Mouse (Mus musculus) erythroblast, embryonic 14.5 days (primary cell): ENCODE data around the gene Cpne2.

Source experiments
- GATA1 ChIP-seq: IDR thresholded peaks from 2 replicates; pipeline ENCODE4 v1.6.1; 2012; ENCODE audit warnings: low read length, inconsistent platforms, mixed read lengths
- TAL1 ChIP-seq: IDR thresholded peaks from 3 replicates; pipeline ENCODE4 v1.6.1; 2012; ENCODE audit warnings: low read length, inconsistent platforms, mixed read lengths

DNA sequence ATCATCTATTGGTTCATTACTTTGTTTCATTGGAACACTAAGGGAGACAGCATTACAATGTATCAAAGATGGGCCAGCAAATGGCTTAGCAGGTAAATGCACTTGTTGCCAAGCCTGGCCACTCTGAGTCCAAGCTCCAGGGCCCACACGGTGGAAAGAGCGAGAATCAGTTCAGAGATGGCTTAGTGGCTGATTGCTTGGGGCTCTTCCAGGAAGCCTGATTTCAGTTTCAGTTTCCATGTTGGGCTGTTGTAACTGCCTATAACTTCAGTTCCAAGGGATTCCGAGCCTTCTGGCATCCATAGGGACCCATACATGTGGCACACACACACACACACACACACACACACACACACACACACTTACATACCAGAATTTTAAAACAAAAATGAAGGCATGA, 47.5 kb upstream of the Cpne2 start:
- TF ChIP-seq GATA1 (no peak), TAL1 (no peak)
